Mouse (Mus musculus): ENCODE results near the gene Cdk6.
"Not testable (repeated sequence)": the region's sequence is repeated elsewhere in the genome, so short reads cannot be mapped to it uniquely, and the experiment has no call there.

- TF ChIP-seq USF1 (IDR thresholded peaks at IDR 0.05; ENCODE audit: low read depth); POLR2AphosphoS2 (IDR thresholded peaks at IDR 0.05; ENCODE audit: insufficient read length, low read depth); TCF12 (IDR thresholded peaks at IDR 0.05; ENCODE audit: insufficient read depth, poor library complexity, severe bottlenecking); CEBPB (IDR thresholded peaks at IDR 0.05; ENCODE audit: insufficient read depth, poor library complexity, severe bottlenecking); REST (IDR thresholded peaks at IDR 0.05; ENCODE audit: insufficient read depth, insufficient read length); POLR2A (IDR thresholded peaks at IDR 0.05; ENCODE audit: insufficient read length, low read depth); E2F4 (IDR thresholded peaks at IDR 0.05; ENCODE audit: insufficient read depth); SRF (IDR thresholded peaks at IDR 0.05; ENCODE audit: control insufficient read depth, insufficient read length, low read depth); MAX (IDR thresholded peaks at IDR 0.05; ENCODE audit: low read depth); MYOG (IDR thresholded peaks at IDR 0.05; ENCODE audit: control insufficient read depth in 1 of 3, insufficient read depth in 1 of 3, insufficient read length in 2 of 3, low read depth in 2 of 3); MYOD1 (IDR thresholded peaks at IDR 0.05; ENCODE audit: control insufficient read depth in 1 of 3, insufficient read length in 2 of 3, low read depth in 2 of 3); TCF3 (IDR thresholded peaks at IDR 0.05; ENCODE audit: insufficient read length, low read depth): not testable (repeated sequence)
Measured at GRCm38 (mm10) chr5:3438453-3439003, 97.2 kb downstream of the Cdk6 start.

Data from myocyte (in vitro differentiated cells).